Mouse (Mus musculus) hematopoietic stem cell, adult 5-6 weeks (primary cell): ENCODE measurements around the gene Bmp15. TPM values are rescaled to one million over a fixed set of nuclear protein-coding genes. Genes with fewer than 3 reads are reported as not detected.

Experiments
- ATAC-seq, 2 experiments: fragments of 125-278 bp in 1 of 2; replicated peaks in 1 of 2; 2 replicates each; pipeline ENCODE4 v1.8.0; 2016 to 2017; ENCODE audit warnings: inconsistent platforms in 2 of 2, mild to moderate bottlenecking in 2 of 2, moderate number of reproducible peaks in 2 of 2, low read depth in 1 of 2, moderate TSS enrichment in 1 of 2; ENCODE audit not compliant: low FRiP score in 2 of 2, poor library complexity in 2 of 2, severe bottlenecking in 2 of 2, insufficient read depth in 1 of 2, low TSS enrichment in 1 of 2
- total RNA-seq: library from RNA; stranded (forward); fragments of 172-1452, 232-1000 nt; gene quantifications from 2 replicates; pipeline ENCODE4 v1.2.3, GENCODE M21; 2017

Bmp15 gene
- not detected in 2 replicates for total RNA-seq

- no peak for ATAC-seq
Measured at GRCm38 (mm10) chrX:6320621-6321020, at the start of gene Bmp15. TSS of gene Bmp15 (minus strand) at chrX:6320721.

GRCm38 (mm10) chrX:6368822-6369221, 48.3 kb upstream of the Bmp15 start:
- ATAC-seq: no peak

- ATAC-seq: no peak
Measured at GRCm38 (mm10) chrX:6357503-6358114, 37.1 kb upstream of the Bmp15 start.

GRCm38 (mm10) chrX:6356876-6357275, 36.4 kb upstream of the Bmp15 start:
- no peak for ATAC-seq

- ATAC-seq: peak; percentile 58 to 62
Measured at GRCm38 (mm10) chrX:6345273-6345959, 24.9 kb upstream of the Bmp15 start.

GRCm38 (mm10) chrX:6324056-6324455, 3.5 kb upstream of the Bmp15 start:
- 0 out of 4 replicates have a peak, but pooled peaks of 1 of the 2 experiments have one; percentile 49 for ATAC-seq

GRCm38 (mm10) chrX:6317747-6318146, 2.8 kb downstream of the Bmp15 start:
- no peak for ATAC-seq

Other genes starting within 250 kb of the Bmp15 start
- not detected in 2 replicates for gene AU022751, start 237.3 kb downstream of the Bmp15 start, total RNA-seq
- gene Nudt10, start 147.7 kb downstream of the Bmp15 start, total RNA-seq: 0.99 and 1.3 TPM in 2 replicates
- 2.1 and 2.9 TPM in 2 replicates for gene Shroom4, start 79.1 kb upstream of the Bmp15 start, total RNA-seq